Mouse (Mus musculus) urinary bladder, postnatal 0 days (tissue): ENCODE results near the gene Gm10696. TPM values are rescaled to one million over a fixed set of nuclear protein-coding genes. Genes with fewer than 3 reads are reported as not detected.

Experiments used
- polyA plus RNA-seq: library from polyadenylated mRNA; unstranded; fragments of >200 nt; fragmentation: Nextera tagmentation; extraction: Ambion mirVana; gene quantifications from 2 replicates; pipeline ENCODE4 v1.2.1, GENCODE M21; 2015

The Gm10696 gene
- not detected in 2 replicates for polyA plus RNA-seq

GRCm38 (mm10) chr3:94178093-94178492 lies at the start of gene Gm10696:
Gene Gm10696 (minus strand): TSS chr3:94178193.

DNA sequence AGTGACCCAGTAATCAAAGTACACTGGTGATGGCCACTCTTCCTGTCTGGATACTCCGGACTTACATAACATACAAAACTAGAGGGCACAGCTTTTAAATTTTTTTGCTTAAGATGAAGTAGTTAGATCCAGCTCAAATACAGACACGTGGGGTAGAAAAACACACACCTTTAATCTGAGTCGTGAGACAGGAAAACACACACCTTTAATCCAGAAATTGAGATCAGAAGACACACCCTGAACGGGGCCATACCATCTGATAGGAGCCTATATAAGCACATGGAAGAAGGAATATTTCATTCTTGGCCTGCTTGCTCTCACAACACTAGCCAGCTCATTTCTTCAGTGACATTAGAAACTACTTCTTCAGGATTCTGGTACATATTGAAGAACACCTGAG lies 18.4 kb upstream of the Gm10696 start, which contains the start of gene Gm5286:
Gene Gm5286 (plus strand): TSS at position 301 of the 400 bp plus-strand sequence.

Other genes starting within 250 kb of the Gm10696 start
- gene Gm9117, start 234.7 kb downstream of the Gm10696 start, polyA plus RNA-seq, result not detected in 2 replicates
- gene Tdpoz5, start 216.9 kb downstream of the Gm10696 start, polyA plus RNA-seq, result not detected in 2 replicates
- not detected in 2 replicates for gene Gm9125, start 123.3 kb downstream of the Gm10696 start, polyA plus RNA-seq
- not detected in 2 replicates for gene Gm10697, start 105.5 kb downstream of the Gm10696 start, polyA plus RNA-seq
- gene Gm5286, start 18.5 kb upstream of the Gm10696 start, polyA plus RNA-seq, result not detected in 2 replicates
- gene Gm4778, start 85.8 kb upstream of the Gm10696 start, polyA plus RNA-seq, result not detected in 2 replicates
- gene Them4, start 131.9 kb upstream of the Gm10696 start, polyA plus RNA-seq, result 7.2 and 7.6 TPM in 2 replicates
- gene Them5, start 163.9 kb upstream of the Gm10696 start, polyA plus RNA-seq, result 0.10 and 0.41 TPM in 2 replicates
- 0.39 and 0.53 TPM in 2 replicates for gene C2cd4d, start 184.2 kb upstream of the Gm10696 start, polyA plus RNA-seq
- 0.60 and 0.75 TPM in 2 replicates for gene Rorc, start 194.6 kb upstream of the Gm10696 start, polyA plus RNA-seq
- 0.04 TPM in 1 of 2 replicates, not detected in the other for gene Lingo4, start 220.3 kb upstream of the Gm10696 start, polyA plus RNA-seq
- gene Tdrkh, start 235.1 kb upstream of the Gm10696 start, polyA plus RNA-seq, result 4.0 and 4.4 TPM in 2 replicates